Mouse (Mus musculus): ENCODE results near the gene Snd1.

DNA sequence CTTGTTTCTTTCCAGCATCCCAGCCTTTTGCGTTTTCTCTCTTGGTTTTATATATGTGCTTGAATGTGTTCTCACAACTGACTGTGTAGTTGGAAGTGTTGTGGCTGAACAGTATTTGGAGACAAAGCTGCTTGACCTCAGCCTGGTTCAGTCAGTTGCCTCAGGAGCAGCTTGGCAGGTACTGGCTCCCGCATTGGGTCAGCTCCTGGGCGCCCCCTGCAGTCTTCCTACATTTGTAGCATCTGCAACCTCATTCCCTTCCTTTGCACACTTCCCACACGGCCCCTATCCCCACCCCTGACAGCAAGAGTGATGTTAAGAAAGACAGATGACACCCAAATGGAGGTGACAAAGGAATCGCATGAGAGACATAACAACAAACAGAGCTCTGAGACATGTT lies 14.4 kb upstream of the Snd1 start:
- no peak for TF ChIP-seq PAX5 (IDR thresholded peaks at IDR 0.05; ENCODE audit: low read length)
- no peak for TF ChIP-seq NRF1 (IDR thresholded peaks at IDR 0.05; ENCODE audit: low read depth, low read length)
- peak; percentile 18 to 76; a peak in 3 of 4 replicates for TF ChIP-seq CTCF (conservative IDR thresholded peaks at IDR 0.05 in 1 of 2, IDR thresholded peaks at IDR 0.05 in 1 of 2; ENCODE audit: low read depth in 2 of 2, low read length in 2 of 2)
- no peak for TF ChIP-seq JUN (IDR thresholded peaks at IDR 0.05; ENCODE audit: insufficient read depth, low read depth, low read length)
- TF ChIP-seq BHLHE40 (IDR thresholded peaks at IDR 0.05; ENCODE audit: low read depth, low read length), result no peak
